8 mouse cellular contexts compared by ENCODE assay signal in the genomic region with DNA sequence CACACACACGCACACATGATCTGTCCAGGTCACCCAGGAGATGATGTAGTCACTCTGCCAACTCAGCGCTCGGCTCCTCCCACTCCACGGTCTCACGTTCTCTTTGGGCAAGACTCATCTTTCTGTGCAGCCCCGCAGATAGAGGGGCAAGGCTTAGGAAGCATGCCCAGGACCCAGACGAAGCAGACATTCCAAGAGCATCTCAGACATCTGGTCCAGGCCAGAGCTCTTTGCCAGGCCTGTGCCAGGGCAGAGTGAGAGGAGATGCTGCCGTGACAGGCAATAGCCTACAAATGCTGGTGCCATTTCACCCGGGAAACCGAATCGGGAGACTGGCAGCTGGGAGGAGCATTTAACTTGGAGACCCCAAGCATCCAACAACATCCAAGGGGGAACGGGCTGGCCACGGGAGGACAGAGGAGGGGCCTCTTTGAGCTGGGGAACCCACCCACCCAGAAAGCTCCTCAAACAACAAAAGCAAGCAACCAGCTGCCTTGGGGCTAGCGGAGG.
DNase-seq lines count a peak whose midpoint lies in the region; ATAC-seq and TF ChIP-seq lines count a peak whose summit lies in the region.

No protein-coding gene starts in this region.

- intact Hi-C loops in heart, postnatal 25 days (cut with DNase I): no loop called here

- no peak overlapping the region for H3K4me3 ChIP-seq in heart, embryonic 14.5 days (ENCODE audit: control insufficient read depth in 1 of 2, insufficient read depth in 1 of 2, low read depth in 1 of 2, low read length in 2 of 2)
- peak overlapping the region; percentile 9; the same call in 1 of the 2 replicates for H3K4me3 ChIP-seq in embryonic facial prominence, embryonic 12.5 days
- H3K4me3 ChIP-seq in hindbrain, postnatal 0 days (ENCODE audit: low read length): no peak overlapping the region
- H3K4me3 ChIP-seq in midbrain, embryonic 15.5 days: 0 out of 2 replicates have a peak overlapping the region, but pooled peaks have one; percentile 7

- H3K4me1 ChIP-seq in heart, embryonic 14.5 days (ENCODE audit: control insufficient read depth in 2 of 2, insufficient read depth in 2 of 2, low read length in 2 of 2): 0 out of 4 replicates have a peak, but pooled peaks cover 0 to 4% of the 10 kb centered on the region in 2 experiments
- H3K4me1 ChIP-seq in embryonic facial prominence, embryonic 12.5 days: peaks cover 12% of the 10 kb centered on the region
- peaks cover 9% of the 10 kb centered on the region; the same call in 1 of the 2 replicates for H3K4me1 ChIP-seq in hindbrain, postnatal 0 days (ENCODE audit: insufficient read depth, low read length)
- H3K4me1 ChIP-seq in midbrain, embryonic 15.5 days: peaks cover 12% of the 10 kb centered on the region

- no peak overlapping the region for H3K27ac ChIP-seq in heart, embryonic 14.5 days (replicated peaks in 1 of 2; ENCODE audit: control insufficient read depth in 1 of 2, insufficient read depth in 1 of 2, low read depth in 2 of 2, low read length in 2 of 2)
- H3K27ac ChIP-seq in embryonic facial prominence, embryonic 12.5 days: no peak overlapping the region
- H3K27ac ChIP-seq in hindbrain, postnatal 0 days: no peak overlapping the region
- no peak overlapping the region for H3K27ac ChIP-seq in midbrain, embryonic 15.5 days

- H3K36me3 ChIP-seq in heart, embryonic 14.5 days (ENCODE audit: control insufficient read depth, insufficient read depth, low read length): no peaks in the 10 kb centered on the region
- no peaks in the 10 kb centered on the region for H3K36me3 ChIP-seq in embryonic facial prominence, embryonic 12.5 days
- H3K36me3 ChIP-seq in hindbrain, postnatal 0 days (ENCODE audit: insufficient read depth, low read length): no peaks in the 10 kb centered on the region
- no peaks in the 10 kb centered on the region for H3K36me3 ChIP-seq in midbrain, embryonic 15.5 days (replicated peaks)

- peak overlapping the region; percentile 39 for H3K4me2 ChIP-seq in heart, embryonic 14.5 days (ENCODE audit: low read length)
- H3K4me2 ChIP-seq in embryonic facial prominence, embryonic 12.5 days (replicated peaks): peak overlapping the region; percentile 46
- peak overlapping the region; percentile 45 for H3K4me2 ChIP-seq in hindbrain, postnatal 0 days (ENCODE audit: low read depth, low read length)
- peak overlapping the region; percentile 38 for H3K4me2 ChIP-seq in midbrain, embryonic 15.5 days

- no peak for DNase-seq in heart, postnatal 25 days (ENCODE audit: low spot score)
- DNase-seq in hindbrain, postnatal 0 days (ENCODE audit: low spot score): peak; percentile 52
- no peak for DNase-seq in urinary bladder, adult 18-20 months (ENCODE audit: low spot score in 2 of 2)
- DNase-seq in frontal cortex, postnatal 10 days (ENCODE audit: low spot score in 2 of 2): no peak
- DNase-seq in spleen, adult 18-20 months: no peak

- 24% methylated on average over 14 of the region's 14 CpGs for WGBS in heart, embryonic 14.5 days
- WGBS in embryonic facial prominence, embryonic 12.5 days: 13% methylated on average over 14 of the region's 14 CpGs
- 15% methylated on average over 14 of the region's 14 CpGs for WGBS in hindbrain, postnatal 0 days
- WGBS in midbrain, embryonic 15.5 days: 9% methylated on average over 14 of the region's 14 CpGs

- no peak overlapping the region for H3K9ac ChIP-seq in heart, embryonic 14.5 days (ENCODE audit: low read length)
- H3K9ac ChIP-seq in embryonic facial prominence, embryonic 12.5 days: 0 out of 2 replicates have a peak overlapping the region, but pooled peaks have one; percentile 16
- no peak overlapping the region for H3K9ac ChIP-seq in hindbrain, postnatal 0 days (replicated peaks; ENCODE audit: low read length)
- no peak overlapping the region for H3K9ac ChIP-seq in midbrain, embryonic 15.5 days

- H3K9me3 ChIP-seq in heart, embryonic 14.5 days (ENCODE audit: control insufficient read depth, low read length): no peaks in the 10 kb centered on the region
- no peaks in the 10 kb centered on the region for H3K9me3 ChIP-seq in embryonic facial prominence, embryonic 12.5 days
- H3K9me3 ChIP-seq in hindbrain, postnatal 0 days (ENCODE audit: low read length): no peaks in the 10 kb centered on the region
- no peaks in the 10 kb centered on the region for H3K9me3 ChIP-seq in midbrain, embryonic 15.5 days

- no peak for ATAC-seq in heart, embryonic 14.5 days (ENCODE audit: insufficient number of reproducible peaks, insufficient read depth, low FRiP score, low read depth)
- no peak for ATAC-seq in embryonic facial prominence, embryonic 12.5 days (ENCODE audit: insufficient number of reproducible peaks, insufficient read depth, low FRiP score, low TSS enrichment)
- peak; percentile 86 for ATAC-seq in hindbrain, postnatal 0 days
- peak; percentile 81 for ATAC-seq in midbrain, embryonic 15.5 days (replicated peaks)

- no peak for TF ChIP-seq CTCF in hindbrain, postnatal 0 days (IDR thresholded peaks at IDR 0.05; ENCODE audit: low read depth)

- peaks cover 58% of the 10 kb centered on the region for H3K27me3 ChIP-seq in heart, embryonic 14.5 days (ENCODE audit: control insufficient read depth, insufficient read depth, low read length)
- peaks cover 60% of the 10 kb centered on the region for H3K27me3 ChIP-seq in embryonic facial prominence, embryonic 12.5 days
- H3K27me3 ChIP-seq in hindbrain, postnatal 0 days (ENCODE audit: insufficient read depth, low read length): 0 out of 2 replicates have a peak, but pooled peaks cover under 1% of the 10 kb centered on the region
- H3K27me3 ChIP-seq in midbrain, embryonic 15.5 days (replicated peaks): peaks cover 21% of the 10 kb centered on the region

Comparison
In these comparisons a context has a peak if more than half of its experiments do, and no peak if none do; other contexts are left out.
1. ATAC-seq: peak in hindbrain, postnatal 0 days (single experiment) and midbrain, embryonic 15.5 days (single experiment); none in heart, embryonic 14.5 days (single experiment) and embryonic facial prominence, embryonic 12.5 days (single experiment).
2. H3K4me3 ChIP-seq: peak in embryonic facial prominence, embryonic 12.5 days (single experiment) and midbrain, embryonic 15.5 days (single experiment); none in heart, embryonic 14.5 days (0 of 2) and hindbrain, postnatal 0 days (single experiment).
3. Peak in every context shown above with its lines, with median percentiles within 50 percentile points of each other: H3K4me2 ChIP-seq.